Mouse (Mus musculus) R1 (cell line): ENCODE data around the gene 1520401A03Rik.
A peak's percentile ranks its signal among the peaks of the same experiment; 100 is the strongest.

Experiments
- DNase-seq: peaks from one replicate; pipeline ENCODE4 v3.0.0-alpha.2; 2018; ENCODE audit warnings: low read depth, low spot score

The 1520401A03Rik gene

GRCm38 (mm10) chr17:23671519-23671918, 51.1 kb downstream of the 1520401A03Rik start:
- DNase-seq = no peak

DNA sequence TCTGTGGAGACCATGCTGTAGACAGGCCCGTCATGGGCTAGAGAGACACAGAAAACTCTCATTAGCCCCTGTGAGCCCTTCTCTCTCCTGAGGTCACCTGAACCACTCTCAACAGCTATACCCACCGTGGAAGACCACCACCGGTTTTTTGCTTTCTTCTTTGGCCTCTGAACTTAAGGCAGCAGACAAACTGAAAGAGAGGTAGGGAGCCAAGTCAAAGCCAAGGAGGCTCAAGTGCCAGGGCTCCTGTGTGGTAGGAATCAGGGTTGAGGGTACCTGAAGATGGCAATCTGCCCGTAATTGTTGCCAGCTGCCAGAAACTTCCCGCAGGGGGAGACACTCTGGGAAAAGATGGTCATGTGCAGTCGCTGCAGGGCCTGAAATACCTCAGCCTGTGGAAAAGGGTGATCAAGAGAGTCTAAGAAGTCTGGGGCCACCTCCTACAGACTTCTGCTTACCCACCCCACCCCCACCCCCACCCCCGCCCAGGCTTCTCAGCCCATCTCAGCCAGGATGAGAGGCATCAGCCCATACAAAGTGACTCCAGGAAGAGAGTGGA, 52.0 kb downstream of the 1520401A03Rik start:
- peak; percentile 64 for DNase-seq

DNA sequence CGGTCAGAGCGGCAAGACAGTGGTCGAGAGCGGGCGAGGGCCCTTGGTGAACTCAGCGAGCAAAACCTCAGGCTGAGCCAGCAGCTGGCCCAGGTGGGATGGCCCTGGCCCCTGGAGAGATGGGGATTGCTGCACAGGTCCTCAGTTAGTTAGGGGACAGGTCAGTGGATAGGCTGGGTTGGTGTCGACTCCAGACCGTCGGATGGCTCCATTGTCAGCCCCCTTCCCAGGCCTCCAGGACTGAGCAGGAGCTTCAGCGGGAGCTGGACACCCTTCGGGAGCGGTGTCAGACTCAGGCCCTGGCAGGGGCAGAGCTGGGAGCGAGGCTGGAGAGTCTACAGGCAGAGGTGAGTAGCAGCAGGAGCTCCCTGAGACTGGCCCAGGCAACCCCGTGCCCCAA, 57.1 kb downstream of the 1520401A03Rik start:
- no peak for DNase-seq

DNA sequence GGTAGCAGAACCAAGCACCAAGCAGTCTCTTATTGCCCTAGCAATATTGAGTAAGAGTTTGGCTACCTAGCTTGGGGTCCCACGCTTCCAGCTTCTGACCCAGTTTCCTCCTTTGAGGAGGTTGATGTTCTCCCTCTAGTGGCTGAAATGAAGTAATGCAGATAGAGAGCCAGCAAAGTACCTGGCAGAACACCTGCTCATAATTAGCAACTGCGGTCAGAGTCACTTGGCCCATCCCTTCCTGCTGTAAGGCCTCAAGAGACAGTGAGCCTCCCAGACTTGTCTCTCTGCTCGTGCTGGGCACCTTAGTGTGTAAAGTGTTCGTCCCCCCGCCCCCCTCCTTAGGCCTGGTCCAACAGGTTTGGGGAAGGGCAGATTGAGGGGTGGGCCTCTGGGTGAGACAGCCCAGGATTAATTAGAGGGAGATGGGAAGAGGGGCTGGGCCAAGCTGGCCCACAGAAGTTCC, 58.0 kb downstream of the 1520401A03Rik start:
- peak; percentile 85 for DNase-seq

- peak; percentile 80 for DNase-seq
Observed at GRCm38 (mm10) chr17:23661526-23661925, 61.1 kb downstream of the 1520401A03Rik start.

DNA sequence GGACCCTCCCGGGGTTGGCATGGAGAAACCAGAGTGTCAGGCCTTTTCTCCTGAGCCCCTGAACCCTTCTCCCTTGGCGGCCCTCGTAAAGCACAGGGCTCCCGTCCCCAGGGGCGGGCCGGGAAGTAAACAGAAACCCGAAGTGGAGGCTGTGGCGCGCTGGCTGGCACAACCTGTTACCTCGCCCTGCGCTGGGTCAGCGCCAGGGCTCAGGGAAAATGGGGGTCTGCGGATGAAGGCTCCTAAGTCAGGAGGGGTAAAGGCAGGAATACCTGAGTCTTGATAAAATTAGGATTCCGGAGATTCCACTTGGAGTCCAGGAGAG, 61.7 kb downstream of the 1520401A03Rik start:
- DNase-seq = no peak

DNA sequence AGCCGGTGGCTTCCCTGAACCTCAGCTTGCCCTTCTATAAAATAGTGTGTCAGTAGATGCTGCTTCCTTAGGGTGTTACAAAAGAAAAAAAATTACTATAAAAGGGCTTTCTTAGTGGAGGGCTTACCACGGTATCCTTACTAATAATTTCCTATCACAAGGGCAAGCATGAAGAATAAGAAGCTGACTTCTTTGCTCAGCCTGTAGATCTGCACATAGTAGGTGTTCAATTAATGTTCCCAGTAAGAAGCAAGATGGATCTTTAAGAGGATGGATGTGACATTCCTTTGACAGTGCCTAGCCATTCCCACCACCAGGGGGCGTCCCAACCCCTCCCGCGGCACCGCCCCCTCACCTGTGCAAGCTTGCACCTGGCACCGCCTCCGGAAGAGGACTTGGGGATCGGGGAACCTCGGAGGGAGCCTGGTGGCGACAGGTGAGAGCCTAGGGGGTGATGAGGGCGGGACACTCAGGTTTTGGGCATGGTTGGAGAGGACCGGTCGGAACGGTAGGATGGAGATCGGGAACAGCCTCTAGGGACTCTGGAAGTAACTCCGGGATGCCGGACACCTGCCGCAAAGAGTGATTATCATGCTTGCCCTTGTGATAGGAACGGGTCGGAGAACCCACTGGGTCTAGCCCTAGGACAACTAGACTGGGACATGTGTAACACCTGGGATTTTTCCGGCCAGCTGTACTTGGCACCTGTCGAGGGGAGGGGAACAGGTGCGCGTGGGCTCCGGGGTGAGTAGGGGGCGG, 62.3 kb downstream of the 1520401A03Rik start, which contains the start of gene Bicdl2:
TSS of gene Bicdl2 (plus strand) at position 390 of the 759 bp plus-strand sequence.
- peak; percentile 81 for DNase-seq

DNA sequence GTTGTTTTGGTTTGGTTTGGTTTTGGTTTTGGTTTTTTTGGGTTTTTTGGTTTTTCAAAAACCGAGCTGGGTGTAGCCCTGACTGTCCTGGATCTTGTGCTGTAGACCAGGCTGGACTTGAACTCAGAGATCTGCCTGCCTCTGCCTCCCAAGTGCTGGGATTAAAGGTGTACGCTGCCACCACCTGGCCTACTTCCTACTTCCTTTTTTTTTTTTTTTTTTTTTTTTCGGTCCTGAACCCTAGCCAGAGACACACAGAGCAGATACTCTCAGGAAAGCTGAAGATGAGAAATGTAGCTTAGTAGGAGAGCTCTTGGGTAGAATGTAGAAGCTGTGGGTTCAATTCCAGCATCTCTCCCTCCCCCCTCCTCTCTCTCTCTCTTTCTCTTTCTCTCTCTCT, 64.1 kb downstream of the 1520401A03Rik start:
- no peak for DNase-seq
